Mouse (Mus musculus): ENCODE measurements around the gene Ift43.
A peak's percentile ranks its signal among the peaks of the same experiment; 100 is the strongest.

The Ift43 gene

GRCm38 (mm10) chr12:86078553-86079201 is 3.7 kb upstream of the Ift43 start, which contains the start of gene Tgfb3:
TSS of gene Tgfb3 (minus strand) at chr12:86079041.
- peak; percentile 84 for DNase-seq (ENCODE audit: low read depth, low spot score)

- DNase-seq (ENCODE audit: low read depth, low spot score) = peak; percentile 90
Observed at GRCm38 (mm10) chr12:86079202-86079667, 3.1 kb upstream of the Ift43 start.

- DNase-seq (ENCODE audit: low read depth, low spot score) = peak; percentile 26
Observed at GRCm38 (mm10) chr12:86085873-86086272, 3.5 kb downstream of the Ift43 start.

- DNase-seq (ENCODE audit: low read depth, low spot score) = no peak
Observed at GRCm38 (mm10) chr12:86086550-86086949, 4.2 kb downstream of the Ift43 start.

- no peak for DNase-seq (ENCODE audit: low read depth, low spot score)
Observed at GRCm38 (mm10) chr12:86088042-86088441, 5.7 kb downstream of the Ift43 start.

DNA sequence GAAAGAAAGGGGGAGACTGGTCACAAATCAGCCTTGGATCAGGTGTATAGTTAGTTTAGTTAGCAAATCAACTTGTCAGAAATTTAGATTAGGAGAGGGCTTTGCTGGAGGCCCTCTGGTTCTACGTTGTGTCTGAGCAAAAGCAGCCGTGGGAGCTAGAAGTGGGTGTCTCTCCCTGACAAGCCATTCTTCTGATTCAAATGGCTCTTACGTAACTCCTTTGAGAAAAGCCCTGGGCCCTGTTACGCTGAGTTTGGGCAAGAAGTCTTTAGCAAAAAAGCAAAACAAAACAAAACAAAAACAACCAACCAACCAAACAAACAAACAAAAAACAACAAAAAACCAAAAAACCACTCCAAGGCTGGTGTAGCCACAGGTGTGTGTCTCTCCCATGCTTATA is 8.4 kb downstream of the Ift43 start:
- no peak for DNase-seq (ENCODE audit: low read depth, low spot score)

DNA sequence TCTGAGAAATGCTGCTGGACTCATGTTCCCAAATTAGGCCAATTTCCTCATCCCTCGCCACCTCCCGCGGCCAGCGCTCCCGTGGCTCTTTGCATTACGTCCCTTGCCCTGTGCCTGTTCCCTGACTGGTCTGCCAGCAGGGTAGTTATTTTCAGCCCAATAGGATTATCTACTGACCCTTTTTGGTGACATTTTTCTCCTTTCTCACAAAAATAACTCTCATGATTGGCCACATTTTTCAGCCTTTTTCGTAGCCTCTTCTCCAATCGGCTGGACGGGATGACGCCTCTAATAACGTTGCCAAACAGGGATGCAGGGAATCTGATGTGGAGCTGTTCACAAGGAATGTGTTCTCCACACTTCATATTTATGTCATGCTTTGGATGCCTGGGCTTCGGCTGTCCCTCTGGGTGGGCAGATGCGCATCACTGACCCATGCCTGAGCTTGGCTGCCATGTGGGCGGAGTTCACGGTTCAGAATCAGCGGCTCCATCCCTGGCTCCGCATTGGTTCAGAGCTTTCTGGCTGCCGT is 9.3 kb downstream of the Ift43 start:
- DNase-seq (ENCODE audit: low read depth, low spot score) = no peak

DNA sequence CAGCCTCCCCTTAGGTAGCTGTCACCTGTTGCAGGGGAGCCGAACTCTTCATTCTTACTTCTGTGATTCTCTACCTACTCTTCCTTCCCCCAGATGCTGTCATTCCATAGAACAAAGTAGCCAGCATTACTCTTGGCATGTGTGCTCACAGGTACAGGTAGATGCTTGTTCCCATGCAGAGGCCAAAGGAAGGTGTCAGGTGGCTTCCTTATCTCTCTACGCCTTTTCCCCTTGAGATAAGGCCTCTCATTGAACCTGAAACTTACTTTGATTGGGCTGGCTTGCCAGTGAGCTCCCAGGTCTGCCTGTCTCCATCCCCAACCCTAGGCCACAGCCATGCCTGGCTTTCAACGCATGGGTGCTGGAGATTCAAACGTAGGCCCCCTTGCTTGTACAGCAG is 11.7 kb downstream of the Ift43 start:
- DNase-seq (ENCODE audit: low read depth, low spot score) = no peak

DNA sequence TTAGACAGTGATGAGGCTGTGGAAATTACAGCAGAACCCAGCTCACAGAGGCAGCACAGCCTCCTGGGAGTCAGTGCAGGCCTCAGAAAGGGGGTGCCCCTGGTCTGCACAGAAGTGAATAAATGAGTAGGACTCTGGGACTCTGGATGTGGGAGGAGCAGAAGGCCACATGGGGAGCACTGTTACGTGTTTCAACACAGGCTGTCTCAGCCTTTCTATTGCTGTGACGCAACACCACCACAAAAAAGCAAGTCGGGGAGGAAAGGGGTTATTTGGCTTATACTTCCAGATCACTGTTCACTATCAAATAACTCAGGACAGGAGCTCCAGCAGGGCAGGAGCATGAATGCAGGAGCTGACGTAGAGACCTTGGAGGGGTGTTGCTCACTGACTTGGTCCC is 13.5 kb downstream of the Ift43 start:
- DNase-seq (ENCODE audit: low read depth, low spot score) = no peak

DNA sequence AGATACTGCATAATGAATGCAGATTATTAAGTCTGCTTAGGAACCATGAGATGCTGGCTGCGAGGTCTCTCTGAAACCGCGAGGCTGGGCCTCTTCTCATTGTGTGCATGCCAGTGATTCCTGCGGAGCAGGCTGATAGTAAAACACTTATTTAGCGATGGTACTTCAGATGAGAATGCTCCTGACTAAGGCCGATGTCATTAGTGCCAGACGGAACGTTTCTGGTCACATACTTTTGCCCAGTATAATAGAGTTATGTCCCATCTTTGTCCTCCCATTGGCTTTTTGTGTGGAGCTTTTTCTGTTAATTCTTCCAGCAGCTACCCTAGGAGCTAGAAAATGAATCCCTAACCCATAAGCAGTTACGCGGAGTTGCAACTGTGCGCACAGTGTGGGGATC is 15.4 kb downstream of the Ift43 start:
- no peak for DNase-seq (ENCODE audit: low read depth, low spot score)

DNA sequence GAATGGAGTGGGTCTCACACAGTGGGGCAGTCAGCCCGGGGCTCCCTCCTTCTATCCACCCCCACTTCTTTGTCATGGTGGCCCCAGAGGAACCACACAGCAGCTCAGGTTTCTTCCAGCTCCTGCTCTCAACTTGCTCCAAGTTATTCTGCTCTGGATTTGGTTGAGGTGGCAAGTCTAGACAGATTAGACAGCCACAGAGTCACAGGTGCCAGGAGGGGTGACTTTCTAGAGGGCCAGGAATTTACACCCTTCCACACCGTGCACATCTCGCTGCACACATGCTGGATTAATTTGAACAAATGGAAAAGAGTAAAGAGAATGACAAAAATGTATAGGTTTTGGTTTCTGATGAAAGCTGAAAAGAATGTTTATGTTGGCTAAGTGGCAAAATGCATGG is 18.4 kb downstream of the Ift43 start:
- DNase-seq (ENCODE audit: low read depth, low spot score) = no peak

- DNase-seq (ENCODE audit: low read depth, low spot score) = no peak
Observed at GRCm38 (mm10) chr12:86102686-86103085, 20.3 kb downstream of the Ift43 start.

GRCm38 (mm10) chr12:86103391-86103790 is 21.1 kb downstream of the Ift43 start:
- no peak for DNase-seq (ENCODE audit: low read depth, low spot score)

- no peak for DNase-seq (ENCODE audit: low read depth, low spot score)
Observed at GRCm38 (mm10) chr12:86103852-86104251, 21.5 kb downstream of the Ift43 start.

- DNase-seq (ENCODE audit: low read depth, low spot score) = no peak
Observed at GRCm38 (mm10) chr12:86104297-86104696, 22.0 kb downstream of the Ift43 start.

DNA sequence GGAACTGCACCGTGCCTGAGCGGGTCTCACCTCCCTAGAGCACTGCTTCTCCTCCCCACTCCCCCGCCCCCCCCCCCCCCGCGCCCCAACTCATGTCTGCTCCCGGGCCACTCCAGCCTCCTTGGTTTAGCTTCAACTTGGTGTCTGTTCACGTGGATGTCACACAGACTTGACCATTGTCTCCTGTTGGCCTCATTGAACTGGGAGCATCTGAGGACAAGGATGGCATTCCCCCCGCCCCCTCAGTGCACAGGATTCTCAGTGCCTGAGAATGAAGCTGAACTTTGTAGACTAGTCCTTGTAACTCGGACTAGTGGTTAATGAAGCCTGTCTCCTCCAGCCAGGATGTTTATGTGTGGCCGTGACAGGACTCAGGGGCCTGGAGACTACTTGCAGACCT is 23.2 kb downstream of the Ift43 start:
- no peak for DNase-seq (ENCODE audit: low read depth, low spot score)

DNA sequence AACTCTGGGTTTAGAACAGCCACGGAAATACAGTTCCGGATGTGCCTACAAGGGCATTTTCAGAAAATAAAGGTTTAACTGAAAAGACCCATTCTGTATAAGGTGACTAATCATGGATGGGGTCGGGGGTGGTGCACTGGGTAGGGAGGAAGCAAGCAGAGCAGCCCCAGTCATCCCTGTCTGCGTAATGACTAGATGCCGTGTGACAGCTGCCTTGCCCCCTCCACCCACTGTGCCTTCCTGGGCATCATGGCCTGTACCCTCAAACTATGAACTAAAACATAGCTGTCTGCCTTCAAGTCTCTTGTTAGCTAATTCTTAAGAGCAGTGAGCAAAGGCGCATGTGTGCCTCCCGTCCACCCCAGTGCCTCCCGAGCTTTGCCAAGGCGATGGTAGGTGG is 23.7 kb downstream of the Ift43 start:
- DNase-seq (ENCODE audit: low read depth, low spot score) = no peak

DNA sequence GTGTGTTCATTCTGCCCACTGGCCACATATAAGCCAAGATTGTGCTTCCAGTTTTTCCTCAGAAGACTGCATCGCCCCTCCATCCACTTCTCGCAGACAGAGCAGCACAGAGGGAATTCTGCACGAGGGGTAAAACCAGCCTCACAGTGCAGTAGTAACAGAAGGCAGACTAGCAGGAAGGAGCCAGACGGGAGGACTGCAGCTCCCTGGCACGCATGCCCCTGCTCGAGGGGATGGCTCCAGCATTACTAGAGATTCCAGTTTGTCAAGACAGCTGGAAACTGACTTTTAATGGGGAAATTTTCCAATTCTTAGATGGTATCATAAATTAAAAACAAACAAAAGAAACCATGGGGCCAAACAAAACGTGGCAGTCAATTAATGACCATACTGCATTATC is 25.3 kb downstream of the Ift43 start:
- DNase-seq (ENCODE audit: low read depth, low spot score) = no peak

DNA sequence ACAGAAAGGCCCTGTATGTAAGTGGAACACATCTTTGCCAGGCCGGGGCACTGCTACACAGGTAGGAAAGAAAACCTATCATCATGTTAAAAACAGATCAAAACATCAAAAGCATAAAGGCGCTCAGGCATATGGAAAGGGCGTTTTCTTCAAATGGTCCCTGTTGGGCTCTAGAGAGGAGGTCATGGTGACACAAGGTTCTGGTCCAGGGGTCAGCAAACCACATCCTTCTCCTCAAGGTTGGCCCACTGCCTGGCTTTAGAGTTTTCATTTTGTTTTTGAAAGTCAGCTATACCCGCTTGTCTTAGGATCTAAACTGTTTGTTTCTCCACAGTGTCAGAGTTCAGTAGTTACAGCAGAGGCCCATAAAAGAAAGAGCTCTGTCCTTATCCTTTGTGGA is 27.2 kb downstream of the Ift43 start:
- peak; percentile 34 for DNase-seq (ENCODE audit: low read depth, low spot score)

GRCm38 (mm10) chr12:86110637-86111036 is 28.3 kb downstream of the Ift43 start:
- peak; percentile 51 for DNase-seq (ENCODE audit: low read depth, low spot score)

DNA sequence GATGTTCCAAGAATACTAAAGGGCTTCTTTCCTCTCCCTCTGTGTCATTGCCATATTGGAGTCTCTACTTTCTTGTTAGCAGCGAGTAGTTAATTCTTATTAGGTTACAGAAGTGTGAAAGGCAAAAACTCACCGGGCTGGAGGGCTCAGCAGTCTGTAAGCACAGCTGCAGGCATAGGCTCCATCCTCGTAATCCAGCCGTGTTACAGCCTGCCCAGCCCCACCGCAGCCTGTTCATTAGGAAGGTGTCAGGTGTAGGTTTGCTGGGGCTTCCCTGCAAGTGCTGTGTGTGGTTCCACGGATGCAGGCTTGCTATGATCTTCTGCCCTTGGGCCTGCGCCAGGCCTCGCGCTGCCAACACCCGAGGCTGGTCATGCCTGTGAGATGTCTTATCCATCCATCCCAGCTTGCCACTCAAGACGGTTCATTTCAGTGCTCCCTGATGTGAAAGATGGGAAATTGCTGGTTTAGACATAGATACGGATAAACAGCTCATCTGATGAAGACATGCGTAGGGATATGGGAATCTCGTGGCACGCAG is 34.0 kb downstream of the Ift43 start:
- no peak for DNase-seq (ENCODE audit: low read depth, low spot score)

DNA sequence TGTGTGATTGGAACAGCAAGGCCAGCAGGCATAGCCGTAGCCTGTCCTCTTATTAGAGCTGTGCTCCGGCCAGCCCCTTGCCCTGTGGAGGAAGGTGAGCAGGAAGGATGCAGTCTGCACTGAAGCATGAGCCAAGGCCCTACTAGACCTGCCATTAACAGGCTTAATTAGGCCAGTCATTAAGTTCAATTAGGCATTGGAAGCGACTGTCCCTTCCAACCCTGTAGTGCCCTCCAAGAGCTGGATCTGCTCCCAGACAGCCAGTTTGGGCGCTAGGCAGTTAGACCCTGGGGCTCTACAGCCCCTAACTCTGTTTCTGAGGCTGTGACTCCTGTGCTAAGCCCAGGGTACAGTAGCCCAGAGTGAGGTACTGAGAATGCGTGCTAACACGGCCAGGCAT is 41.7 kb downstream of the Ift43 start:
- DNase-seq (ENCODE audit: low read depth, low spot score) = no peak

- DNase-seq (ENCODE audit: low read depth, low spot score) = no peak
Observed at GRCm38 (mm10) chr12:86128122-86128521, 45.8 kb downstream of the Ift43 start.

Measured in 3T3-L1 (cell line).